In genomic region chr7:36262124-36262710, GRCm38 (mm10) we compare ENCODE assay signal across 18 mouse cellular contexts.
A peak's percentile ranks its signal among the peaks of the same experiment; 100 is the strongest.
DNase-seq lines count a peak whose midpoint lies in the region; ATAC-seq and TF ChIP-seq lines count a peak whose summit lies in the region.
"Had no signal": no experiment of that assay in that cellular context is flagged by ENCODE, and none has a peak within 500 bp of the region (broad histone marks: within the 10 kb centered on the region; RNA-seq: fewer than 3 reads in every experiment).

No protein-coding gene starts in this region.

- H3K4me2 ChIP-seq in embryonic facial prominence, embryonic 14.5 days (ENCODE audit: low read depth, low read length): no peak overlapping the region
- H3K4me2 ChIP-seq in kidney, postnatal 0 days (ENCODE audit: low read length): no peak overlapping the region
- H3K4me2 ChIP-seq in forebrain, embryonic 12.5 days: no peak overlapping the region
- H3K4me2 ChIP-seq: forebrain, embryonic 15.5 days; hindbrain, embryonic 12.5 days; midbrain, embryonic 11.5 days; neural tube, embryonic 12.5 days had no signal

- WGBS in embryonic facial prominence, embryonic 14.5 days: 63% methylated on average over 8 of the region's 8 CpGs
- WGBS in embryonic facial prominence, embryonic 10.5 days: 81% methylated on average over 8 of the region's 8 CpGs
- 66% methylated on average over 8 of the region's 8 CpGs for WGBS in kidney, postnatal 0 days
- WGBS in lung, adult 2 months: 58% methylated on average over 8 of the region's 8 CpGs
- WGBS in forebrain, embryonic 12.5 days: 85% methylated on average over 8 of the region's 8 CpGs

- TF ChIP-seq CTCF in kidney, postnatal 0 days (IDR thresholded peaks at IDR 0.05; ENCODE audit: low read depth): no peak
- TF ChIP-seq CTCF in lung, adult 2 months (IDR thresholded peaks at IDR 0.05; ENCODE audit: insufficient read depth, low read length): no peak

- H3K9me3 ChIP-seq in embryonic facial prominence, embryonic 14.5 days (ENCODE audit: control insufficient read depth, low read length): no peaks in the 10 kb centered on the region
- no peaks in the 10 kb centered on the region for H3K9me3 ChIP-seq in embryonic facial prominence, embryonic 10.5 days
- H3K9me3 ChIP-seq in kidney, postnatal 0 days (replicated peaks; ENCODE audit: low read length): no peaks in the 10 kb centered on the region
- H3K9me3 ChIP-seq in forebrain, embryonic 12.5 days: no peaks in the 10 kb centered on the region
- H3K9me3 ChIP-seq: forebrain, embryonic 15.5 days; hindbrain, embryonic 12.5 days; neural tube, embryonic 12.5 days had no signal

- H3K9ac ChIP-seq in embryonic facial prominence, embryonic 14.5 days (ENCODE audit: low read depth, low read length): no peak overlapping the region
- H3K9ac ChIP-seq in kidney, postnatal 0 days (ENCODE audit: low read depth, low read length): no peak overlapping the region
- no peak overlapping the region for H3K9ac ChIP-seq in forebrain, embryonic 12.5 days
- H3K9ac ChIP-seq: forebrain, embryonic 15.5 days; hindbrain, embryonic 12.5 days; liver, embryonic 14.5 days; neural tube, embryonic 12.5 days had no signal

- TF ChIP-seq POLR2A in lung, adult 2 months (IDR thresholded peaks at IDR 0.05; ENCODE audit: borderline replicate concordance, extremely low read depth, low read depth, low read length): no peak

- H3K36me3 ChIP-seq in embryonic facial prominence, embryonic 14.5 days (ENCODE audit: control insufficient read depth, insufficient read depth, low read length): no peaks in the 10 kb centered on the region
- H3K36me3 ChIP-seq in embryonic facial prominence, embryonic 10.5 days (replicated peaks): no peaks in the 10 kb centered on the region
- H3K36me3 ChIP-seq in kidney, postnatal 0 days (ENCODE audit: insufficient read depth, low read length): no peaks in the 10 kb centered on the region
- no peaks in the 10 kb centered on the region for H3K36me3 ChIP-seq in forebrain, embryonic 12.5 days (replicated peaks)
- H3K36me3 ChIP-seq: forebrain, embryonic 15.5 days; hindbrain, embryonic 12.5 days; neural tube, embryonic 12.5 days had no signal

- H3K4me1 ChIP-seq in embryonic facial prominence, embryonic 14.5 days (ENCODE audit: control insufficient read depth, insufficient read depth, low read length): no peaks in the 10 kb centered on the region
- no peaks in the 10 kb centered on the region for H3K4me1 ChIP-seq in embryonic facial prominence, embryonic 10.5 days
- no peaks in the 10 kb centered on the region for H3K4me1 ChIP-seq in kidney, postnatal 0 days (replicated peaks; ENCODE audit: insufficient read depth, low read length)
- H3K4me1 ChIP-seq in lung, adult 2 months (ENCODE audit: control insufficient read depth, insufficient read depth, low read length): no peaks in the 10 kb centered on the region; the same call in 1 of the 2 replicates
- no peaks in the 10 kb centered on the region for H3K4me1 ChIP-seq in forebrain, embryonic 12.5 days
- H3K4me1 ChIP-seq: forebrain, embryonic 15.5 days; hindbrain, embryonic 12.5 days; neural tube, embryonic 12.5 days had no signal

- H3K4me3 ChIP-seq in embryonic facial prominence, embryonic 14.5 days (ENCODE audit: low read depth, low read length): no peak overlapping the region
- H3K4me3 ChIP-seq in embryonic facial prominence, embryonic 10.5 days: no peak overlapping the region
- no peak overlapping the region for H3K4me3 ChIP-seq in kidney, postnatal 0 days (replicated peaks; ENCODE audit: low read depth, low read length)
- H3K4me3 ChIP-seq in lung, adult 2 months (replicated peaks; ENCODE audit: extremely low read depth, low read depth, low read length): no peak overlapping the region
- no peak overlapping the region for H3K4me3 ChIP-seq in forebrain, embryonic 12.5 days (replicated peaks)
- H3K4me3 ChIP-seq: erythroblast, embryonic 14.5 days; forebrain, embryonic 15.5 days; hindbrain, embryonic 12.5 days; neural tube, embryonic 12.5 days had no signal

- no peak for ATAC-seq in embryonic facial prominence, embryonic 14.5 days (ENCODE audit: low read depth)
- no peak for ATAC-seq in kidney, postnatal 0 days (replicated peaks; ENCODE audit: low FRiP score, low read depth)
- ATAC-seq in forebrain, embryonic 12.5 days (ENCODE audit: low FRiP score): no peak
- ATAC-seq: forebrain, embryonic 15.5 days had no signal

- peak; percentile 22 for DNase-seq in embryonic facial prominence, embryonic 14.5 days (ENCODE audit: low spot score)
- no peak for DNase-seq in embryonic facial prominence, embryonic 10.5 days (ENCODE audit: low spot score)
- peak; percentile 6 for DNase-seq in kidney, postnatal 0 days (ENCODE audit: low spot score)
- DNase-seq in kidney, adult 18-20 months: no peak
- peak; percentile 8 for DNase-seq in lung, postnatal 10 days
- no peak for DNase-seq in lung, adult 2 months
- DNase-seq in skeletal muscle tissue, adult 2 months (ENCODE audit: low read depth, low spot score): peak; percentile 62
- DNase-seq: adrenal gland, adult 2 months; cerebellum, adult 9-10 months; kidney, adult 2 months; kidney, postnatal 14 days had no signal

- no peak overlapping the region for H3K27ac ChIP-seq in embryonic facial prominence, embryonic 14.5 days (replicated peaks; ENCODE audit: low read depth, low read length)
- no peak overlapping the region for H3K27ac ChIP-seq in embryonic facial prominence, embryonic 10.5 days (replicated peaks)
- no peak overlapping the region for H3K27ac ChIP-seq in kidney, postnatal 0 days
- no peak overlapping the region for H3K27ac ChIP-seq in forebrain, embryonic 12.5 days
- H3K27ac ChIP-seq: forebrain, embryonic 15.5 days; hindbrain, embryonic 12.5 days; liver, embryonic 14.5 days; neural tube, embryonic 12.5 days had no signal

- no peaks in the 10 kb centered on the region for H3K27me3 ChIP-seq in embryonic facial prominence, embryonic 14.5 days (replicated peaks; ENCODE audit: control insufficient read depth, insufficient read depth, low read length)
- H3K27me3 ChIP-seq in embryonic facial prominence, embryonic 10.5 days (replicated peaks; ENCODE audit: low read depth, poor library complexity, severe bottlenecking): no peaks in the 10 kb centered on the region
- H3K27me3 ChIP-seq in kidney, postnatal 0 days (ENCODE audit: insufficient read depth, low read length): no peaks in the 10 kb centered on the region
- H3K27me3 ChIP-seq in forebrain, embryonic 12.5 days: no peaks in the 10 kb centered on the region
- H3K27me3 ChIP-seq: forebrain, embryonic 15.5 days; hindbrain, embryonic 12.5 days; neural tube, embryonic 12.5 days had no signal

Comparison
In these comparisons a context has a peak if more than half of its experiments do, and no peak if none do; other contexts are left out.
1. DNase-seq: peak in embryonic facial prominence, embryonic 14.5 days (single experiment), kidney, postnatal 0 days (single experiment), lung, postnatal 10 days (single experiment) and skeletal muscle tissue, adult 2 months (single experiment); none in embryonic facial prominence, embryonic 10.5 days (single experiment), kidney, adult 18-20 months (single experiment) and lung, adult 2 months (single experiment).